Mouse (Mus musculus): ENCODE data around the gene Xpot. TPM values are rescaled to one million over a fixed set of nuclear protein-coding genes. Genes with fewer than 3 reads are reported as not detected.

Xpot gene
- polyA plus RNA-seq, 1 experiment from 2014 or later, result 67.8 TPM

DNA sequence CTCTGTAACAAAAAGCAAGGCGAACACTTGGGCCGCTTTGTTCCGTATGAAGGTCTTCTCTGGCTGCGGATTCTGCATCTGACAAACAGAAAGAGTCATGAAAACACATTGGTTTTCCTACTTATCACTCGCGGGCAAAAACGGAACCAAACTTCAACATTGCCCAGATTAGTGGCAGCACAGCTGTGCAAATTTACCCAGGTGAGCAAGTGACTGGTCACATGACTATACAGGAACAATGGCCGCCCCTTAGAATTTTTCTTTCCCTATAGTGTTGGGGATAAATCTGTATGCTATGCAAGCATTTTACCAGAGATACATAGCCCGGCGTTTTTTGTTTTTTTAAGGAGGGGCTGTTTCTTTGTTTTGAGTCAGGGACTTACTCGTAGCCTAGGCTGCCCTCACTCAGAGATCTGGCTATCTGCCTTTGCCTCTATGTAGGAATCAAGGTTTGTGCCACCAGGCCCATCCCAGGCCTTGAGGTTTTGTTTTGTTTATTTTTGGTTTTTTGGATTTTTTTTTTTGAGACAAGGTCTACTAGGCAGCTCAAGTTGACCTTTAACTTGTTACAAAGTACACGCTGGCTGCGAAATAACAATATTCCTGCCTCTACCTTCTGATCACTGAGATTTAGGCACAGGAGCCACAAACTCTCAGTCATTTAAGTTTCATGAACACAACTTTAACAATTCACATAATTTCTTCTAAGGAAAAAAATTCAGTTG lies 10.8 kb downstream of the Xpot start:
- no peak overlapping the region for H3K4me2 ChIP-seq
- no peak for ATAC-seq
- H3K36me3 ChIP-seq, result peaks cover 96% of the 10 kb centered on the region
- WGBS (ENCODE audit: insufficient replicate concordance), result 85% methylated on average over 13 of the region's 13 CpGs
- no peak overlapping the region for H3K4me3 ChIP-seq
- no peaks in the 10 kb centered on the region for H3K9me3 ChIP-seq (replicated peaks)
- H3K4me1 ChIP-seq, result no peaks in the 10 kb centered on the region
- no peaks in the 10 kb centered on the region for H3K27me3 ChIP-seq (replicated peaks)
- no peak overlapping the region for H3K9ac ChIP-seq
- no peak overlapping the region for H3K27ac ChIP-seq

DNA sequence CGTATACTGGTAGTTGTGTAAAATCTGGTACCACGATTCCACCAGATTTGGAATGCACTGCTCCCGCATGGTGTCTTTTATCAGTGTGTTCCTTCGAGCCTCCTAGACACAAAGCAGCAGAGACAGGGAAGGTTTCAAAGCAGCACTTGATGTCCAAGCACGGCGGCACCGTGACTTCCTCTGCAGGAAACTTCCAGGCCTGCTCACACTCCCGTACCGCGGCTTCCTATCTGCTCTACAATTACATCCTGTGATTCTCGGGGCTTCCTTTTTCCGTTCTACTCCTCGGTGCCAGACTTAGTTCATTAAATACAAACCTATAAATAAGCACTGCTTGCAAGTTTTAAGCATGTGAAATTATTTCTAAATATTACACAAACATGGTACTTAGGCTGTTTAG lies 12.6 kb downstream of the Xpot start:
- no peaks in the 10 kb centered on the region for H3K9me3 ChIP-seq (replicated peaks)
- no peak overlapping the region for H3K9ac ChIP-seq
- H3K36me3 ChIP-seq, result peaks cover 97% of the 10 kb centered on the region
- no peaks in the 10 kb centered on the region for H3K4me1 ChIP-seq
- ATAC-seq, result no peak
- no peaks in the 10 kb centered on the region for H3K27me3 ChIP-seq (replicated peaks)
- no peak overlapping the region for H3K4me2 ChIP-seq
- no peak overlapping the region for H3K27ac ChIP-seq
- H3K4me3 ChIP-seq, result no peak overlapping the region
- 51% methylated on average over 13 of the region's 13 CpGs for WGBS (ENCODE audit: insufficient replicate concordance)

DNA sequence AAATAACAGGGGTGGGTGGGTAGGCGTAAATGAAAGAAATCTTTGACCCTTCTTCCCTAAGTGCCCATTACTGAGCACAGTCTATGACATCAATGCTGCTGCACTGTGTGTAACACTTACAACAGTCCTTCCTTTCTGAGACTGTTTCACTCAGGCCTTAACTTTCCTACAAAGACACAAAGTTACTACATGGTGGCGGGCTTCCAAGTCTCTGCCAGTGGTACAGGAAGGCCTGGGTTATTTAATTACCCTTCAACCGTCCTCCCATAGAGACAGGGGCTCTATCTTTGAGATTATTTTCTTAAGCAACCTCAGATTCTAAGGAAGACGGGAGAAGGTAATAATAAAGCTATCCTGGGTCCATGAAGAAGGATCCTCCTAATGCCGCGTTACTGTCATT lies 13.7 kb downstream of the Xpot start:
- H3K27ac ChIP-seq, result no peak overlapping the region
- ATAC-seq, result no peak
- no peaks in the 10 kb centered on the region for H3K9me3 ChIP-seq (replicated peaks)
- H3K27me3 ChIP-seq (replicated peaks), result no peaks in the 10 kb centered on the region
- H3K4me1 ChIP-seq, result no peaks in the 10 kb centered on the region
- no peak overlapping the region for H3K4me3 ChIP-seq
- no peak overlapping the region for H3K4me2 ChIP-seq
- WGBS (ENCODE audit: insufficient replicate concordance), result 86% methylated on average over 6 of the region's 6 CpGs
- H3K36me3 ChIP-seq, result peaks cover 97% of the 10 kb centered on the region
- no peak overlapping the region for H3K9ac ChIP-seq

DNA sequence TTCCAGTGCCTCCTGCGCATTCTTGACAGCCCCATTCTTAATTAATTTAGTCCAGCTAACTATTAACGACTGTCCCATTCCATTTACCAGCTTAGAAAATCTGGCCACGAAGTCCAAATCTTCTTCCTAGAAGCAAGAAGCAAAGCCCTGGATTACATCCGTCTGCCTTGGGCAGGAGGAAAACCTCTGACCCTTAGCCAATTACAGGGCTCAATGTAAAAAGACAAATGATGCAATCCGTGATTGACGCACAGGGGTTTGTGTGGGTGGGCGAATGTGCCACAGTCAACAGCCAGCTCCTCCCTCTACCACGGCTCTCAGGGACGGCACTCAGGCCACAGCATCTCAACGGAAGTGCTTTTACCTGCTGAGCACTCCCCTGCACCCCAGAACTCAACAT lies 14.5 kb downstream of the Xpot start:
- no peaks in the 10 kb centered on the region for H3K27me3 ChIP-seq (replicated peaks)
- no peak overlapping the region for H3K4me2 ChIP-seq
- peaks cover 97% of the 10 kb centered on the region for H3K36me3 ChIP-seq
- no peak overlapping the region for H3K4me3 ChIP-seq
- no peak overlapping the region for H3K9ac ChIP-seq
- H3K4me1 ChIP-seq, result no peaks in the 10 kb centered on the region
- no peak for ATAC-seq
- H3K9me3 ChIP-seq (replicated peaks), result no peaks in the 10 kb centered on the region
- 76% methylated on average over 10 of the region's 10 CpGs for WGBS (ENCODE audit: insufficient replicate concordance)
- H3K27ac ChIP-seq, result no peak overlapping the region

DNA sequence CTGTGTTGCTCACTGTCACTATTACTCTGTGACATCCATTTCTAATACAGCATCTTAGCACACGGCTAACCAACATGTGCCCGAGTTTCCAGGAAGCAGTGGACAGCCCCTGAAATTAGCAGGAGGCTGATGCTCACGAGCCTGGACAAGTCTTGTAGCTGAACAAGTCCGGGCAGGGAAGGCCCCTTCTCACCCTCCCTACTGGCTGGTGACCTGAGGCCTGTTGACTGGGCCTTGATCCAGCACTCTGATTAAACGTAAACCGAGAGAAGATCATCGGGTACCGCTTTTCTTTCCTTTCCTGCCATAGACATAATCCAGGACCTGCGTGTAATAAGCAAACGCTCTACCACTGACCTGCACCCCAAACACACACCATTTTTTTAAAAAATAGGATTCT lies 18.0 kb downstream of the Xpot start:
- ATAC-seq, result no peak
- no peaks in the 10 kb centered on the region for H3K27me3 ChIP-seq (replicated peaks)
- H3K36me3 ChIP-seq, result peaks cover 98% of the 10 kb centered on the region
- H3K27ac ChIP-seq, result no peak overlapping the region
- peaks cover 5% of the 10 kb centered on the region; the same call in 1 of the 2 replicates for H3K4me1 ChIP-seq
- no peaks in the 10 kb centered on the region for H3K9me3 ChIP-seq (replicated peaks)
- H3K9ac ChIP-seq, result no peak overlapping the region
- no peak overlapping the region for H3K4me2 ChIP-seq
- no peak overlapping the region for H3K4me3 ChIP-seq
- 91% methylated on average over 10 of the region's 10 CpGs for WGBS (ENCODE audit: insufficient replicate concordance)

DNA sequence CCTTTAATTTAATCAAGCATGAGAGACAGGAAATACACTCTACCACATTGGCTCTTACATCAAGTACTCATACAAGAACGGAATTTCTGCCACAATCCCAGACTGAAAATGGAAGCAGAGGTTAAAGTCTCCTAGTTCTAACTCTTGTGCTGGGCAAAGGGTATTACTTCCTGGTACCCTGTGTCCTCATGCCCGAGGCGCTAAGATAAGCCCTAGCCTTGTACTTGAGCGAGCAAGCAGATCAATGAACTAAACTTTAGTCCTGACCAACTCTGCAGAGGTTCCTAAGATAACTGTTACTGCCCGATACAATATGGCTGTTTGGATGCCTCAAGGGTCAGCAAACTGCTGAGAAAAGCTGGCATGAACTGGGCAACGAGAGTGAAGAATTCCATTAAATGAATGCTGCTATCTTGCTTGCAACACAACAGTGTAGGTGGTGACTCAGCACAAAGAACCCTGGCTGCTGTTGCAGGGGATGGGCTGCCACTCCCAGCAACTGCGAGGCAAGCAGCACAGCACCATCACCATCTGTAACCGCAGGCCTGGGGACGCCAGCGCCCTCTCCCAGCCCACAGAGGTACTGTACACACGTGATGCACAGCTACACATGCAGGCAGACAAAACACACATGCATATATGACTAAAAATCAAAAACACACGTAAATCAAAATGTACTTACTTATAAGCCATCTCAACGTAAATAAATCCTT lies 21.3 kb downstream of the Xpot start:
- H3K9ac ChIP-seq, result no peak overlapping the region
- H3K4me1 ChIP-seq, result peaks cover 5% of the 10 kb centered on the region; the same call in 1 of the 2 replicates
- H3K9me3 ChIP-seq (replicated peaks), result no peaks in the 10 kb centered on the region
- H3K4me3 ChIP-seq, result no peak overlapping the region
- ATAC-seq, result peak; percentile 48
- H3K36me3 ChIP-seq, result peaks cover 99% of the 10 kb centered on the region
- H3K27ac ChIP-seq, result no peak overlapping the region
- 77% methylated on average over 13 of the region's 13 CpGs for WGBS (ENCODE audit: insufficient replicate concordance)
- H3K4me2 ChIP-seq, result no peak overlapping the region
- no peaks in the 10 kb centered on the region for H3K27me3 ChIP-seq (replicated peaks)

DNA sequence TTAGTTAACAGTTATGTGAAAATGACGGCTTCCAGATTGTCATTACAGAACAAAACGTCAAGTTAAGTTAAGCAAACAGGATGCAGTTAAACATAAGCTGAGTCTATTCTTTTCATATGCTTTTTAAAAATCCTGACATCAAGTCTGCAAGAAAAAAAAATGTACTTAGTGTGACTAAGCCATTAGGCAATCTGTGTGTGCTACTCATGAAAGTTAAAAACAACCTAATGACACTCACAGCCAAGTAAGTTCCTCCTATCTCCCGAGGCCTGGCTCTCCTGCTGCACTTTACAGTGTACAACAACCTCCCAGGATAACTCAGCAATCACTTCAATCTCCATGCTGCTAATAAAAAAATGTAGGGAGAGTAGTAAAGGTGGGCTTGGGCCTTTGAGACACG lies 22.6 kb downstream of the Xpot start:
- no peak overlapping the region for H3K27ac ChIP-seq
- ATAC-seq, result no peak

DNA sequence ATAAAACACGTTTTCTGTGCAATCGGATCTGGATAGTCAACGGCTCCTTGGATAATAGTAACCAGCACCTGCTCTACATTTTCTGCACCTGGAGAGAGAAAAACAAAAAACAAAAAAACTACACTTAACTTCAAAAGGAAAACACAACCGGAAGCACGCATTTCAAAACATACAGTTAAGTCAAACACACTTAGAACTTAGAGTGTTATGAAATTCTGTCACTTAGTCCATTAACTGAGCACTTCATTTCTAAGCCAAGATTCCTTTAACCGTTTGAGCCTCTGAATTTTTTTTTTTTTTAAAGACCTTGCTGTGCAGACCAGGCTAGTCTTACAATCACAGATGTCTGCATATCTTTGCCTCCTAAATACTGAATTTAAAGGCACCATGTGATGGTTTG lies 24.9 kb downstream of the Xpot start:
- H3K27ac ChIP-seq, result no peak overlapping the region
- H3K9ac ChIP-seq, result no peak overlapping the region
- H3K4me2 ChIP-seq, result no peak overlapping the region
- H3K4me1 ChIP-seq, result peaks cover 5% of the 10 kb centered on the region; the same call in 1 of the 2 replicates
- WGBS (ENCODE audit: insufficient replicate concordance), result 84% methylated on average over 6 of the region's 6 CpGs
- H3K9me3 ChIP-seq (replicated peaks), result no peaks in the 10 kb centered on the region
- ATAC-seq, result no peak
- peaks cover 100% of the 10 kb centered on the region for H3K36me3 ChIP-seq
- no peaks in the 10 kb centered on the region for H3K27me3 ChIP-seq (replicated peaks)
- no peak overlapping the region for H3K4me3 ChIP-seq

More for the DNA sequence above, 22.6 kb downstream of the Xpot start:
- Histone ChIP-seq H3K9me3 (replicated peaks) (no peaks in the 10 kb centered on the region), H3K4me3 (no peak overlapping the region), H3K9ac (no peak overlapping the region), H3K27me3 (replicated peaks) (no peaks in the 10 kb centered on the region), H3K36me3 (peaks cover 100% of the 10 kb centered on the region), H3K4me2 (no peak overlapping the region), H3K4me1 (peaks cover 5% of the 10 kb centered on the region; the same call in 1 of the 2 replicates)
- 87% methylated on average over 4 of the region's 4 CpGs for WGBS (ENCODE audit: insufficient replicate concordance)

DNA sequence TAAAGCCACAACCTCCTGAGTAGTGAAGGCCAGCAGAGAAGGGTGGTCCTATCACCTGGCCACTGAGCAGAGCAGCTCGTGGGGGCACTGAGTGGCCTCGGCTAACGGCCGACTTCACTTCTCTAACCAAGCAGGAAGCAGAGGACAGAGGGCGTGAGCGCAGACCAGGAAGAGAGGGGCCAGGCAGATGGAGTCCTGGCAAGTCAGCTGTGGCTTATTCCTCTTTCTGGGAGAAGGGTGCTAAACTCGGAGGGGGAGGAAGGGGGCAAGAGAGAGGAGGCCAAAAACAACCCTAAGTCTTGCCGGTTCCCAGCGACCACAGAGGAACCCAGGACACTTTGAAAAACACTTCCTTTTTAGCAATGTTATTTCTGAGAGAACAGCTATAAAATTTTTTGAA lies 29.6 kb downstream of the Xpot start:
- WGBS (ENCODE audit: insufficient replicate concordance), result 41% methylated on average over 9 of the region's 9 CpGs
- Histone ChIP-seq H3K27ac (no peak overlapping the region), H3K36me3 (peaks cover 97% of the 10 kb centered on the region), H3K9me3 (replicated peaks) (no peaks in the 10 kb centered on the region), H3K4me1 (no peaks in the 10 kb centered on the region), H3K27me3 (replicated peaks) (no peaks in the 10 kb centered on the region), H3K4me2 (no peak overlapping the region), H3K9ac (no peak overlapping the region), H3K4me3 (no peak overlapping the region)
- peak; percentile 27; the same call in 1 of the 2 replicates for ATAC-seq

DNA sequence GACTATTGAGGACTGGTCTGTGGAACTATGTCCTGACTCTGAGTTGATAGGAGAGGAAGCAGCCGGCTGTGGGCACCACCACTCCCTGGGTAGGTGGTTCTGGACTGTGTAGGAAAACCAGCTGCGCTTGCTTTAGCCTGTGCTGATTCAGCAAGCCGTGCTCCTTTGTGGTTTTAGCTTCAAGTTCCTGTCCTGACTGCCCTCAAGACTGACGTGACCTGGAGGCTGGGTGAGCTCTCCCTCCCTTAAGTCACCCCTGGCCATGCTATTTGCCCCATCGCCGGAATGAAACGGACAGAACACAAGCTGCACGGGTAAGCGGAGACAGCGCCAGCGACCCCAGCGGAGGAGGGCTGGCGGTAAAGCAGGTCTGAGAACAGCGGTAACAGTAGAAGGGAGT lies 35.0 kb downstream of the Xpot start:
- Histone ChIP-seq H3K4me3 (no peak overlapping the region), H3K27ac (peak overlapping the region; percentile 39; the same call in 1 of the 2 replicates), H3K36me3 (peaks cover 78% of the 10 kb centered on the region), H3K9ac (no peak overlapping the region), H3K4me2 (no peak overlapping the region), H3K27me3 (replicated peaks) (no peaks in the 10 kb centered on the region), H3K9me3 (replicated peaks) (no peaks in the 10 kb centered on the region), H3K4me1 (peaks cover 12% of the 10 kb centered on the region)
- no peak for ATAC-seq
- 58% methylated on average over 14 of the region's 14 CpGs for WGBS (ENCODE audit: insufficient replicate concordance)

DNA sequence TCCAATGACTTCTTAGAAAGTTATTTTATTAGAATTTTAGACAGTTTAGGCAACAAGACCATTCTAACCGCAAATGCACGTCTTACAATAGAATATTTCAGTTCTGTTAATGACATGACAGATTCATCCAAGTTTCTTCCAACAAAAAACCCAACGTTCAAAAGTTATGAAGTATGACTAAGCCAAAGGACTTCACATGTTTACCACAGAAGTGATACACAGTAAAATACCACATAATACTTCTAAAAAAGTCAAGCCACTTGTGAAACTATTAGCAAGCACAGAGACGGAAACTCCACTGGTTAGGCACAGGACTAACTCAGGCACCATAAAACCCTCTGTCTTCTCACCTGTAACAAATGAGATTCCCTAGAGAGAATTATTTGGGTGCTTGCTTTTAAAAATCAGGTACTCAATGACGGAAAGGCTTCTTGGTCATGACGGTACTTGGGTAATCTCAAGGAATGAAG lies 38.7 kb downstream of the Xpot start:
- H3K27ac ChIP-seq, result peak overlapping the region; percentile 85
- 58% methylated on average over 6 of the region's 6 CpGs for WGBS (ENCODE audit: insufficient replicate concordance)

DNA sequence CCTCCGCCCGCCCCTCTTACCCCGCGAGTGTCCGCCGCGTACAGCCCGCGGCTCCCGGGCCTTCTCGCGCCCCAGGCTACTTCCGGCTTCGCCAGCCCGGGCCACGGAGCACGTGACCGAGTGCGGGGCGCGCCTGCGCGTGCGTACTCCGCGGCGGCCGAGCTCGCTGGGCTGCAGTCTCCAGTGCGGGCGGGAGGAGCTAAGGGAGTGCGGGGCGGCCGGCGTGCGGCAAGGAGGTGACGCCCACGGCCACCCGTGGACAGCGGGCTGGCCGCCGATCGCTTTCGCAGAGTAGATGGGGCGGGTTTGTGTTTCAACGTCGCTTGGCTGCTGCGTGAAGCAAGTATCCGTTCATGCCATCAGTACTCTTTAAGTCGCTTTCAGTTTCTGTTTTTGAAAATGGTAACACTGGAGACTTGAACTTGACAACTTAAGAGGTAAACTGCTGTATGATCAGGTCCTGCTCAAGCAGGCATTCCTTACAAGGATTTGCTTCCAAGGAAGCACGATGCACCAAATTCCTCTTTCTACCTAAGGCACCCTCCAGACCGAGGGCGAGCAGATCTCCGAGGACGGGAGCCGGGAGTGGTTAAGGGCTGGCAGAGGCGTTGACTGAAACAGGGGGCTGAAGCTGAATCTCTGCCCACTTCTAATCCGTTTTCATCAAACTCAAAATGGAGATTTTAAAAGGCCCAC lies 39.3 kb downstream of the Xpot start, which contains the start of gene Tbk1:
Gene Tbk1, minus strand, starts transcription at position 113 of the 696 bp plus-strand sequence.
- Histone ChIP-seq H3K27ac (peak within 1 kb of the TSS; percentile 85), H3K9me3 (replicated peaks) (no peaks in the 10 kb centered on the region), H3K36me3 (peaks cover 64% of the 10 kb centered on the region), H3K27me3 (replicated peaks) (no peaks in the 10 kb centered on the region), H3K4me2 (peak within 1 kb of the TSS; percentile 83), H3K4me3 (peak within 1 kb of the TSS; percentile 90), H3K4me1 (peaks cover 28% of the 10 kb centered on the region), H3K9ac (peak within 1 kb of the TSS; percentile 92)
- ATAC-seq, result peak; percentile 97
- under 1% methylated on average over 55 of the region's 58 CpGs for WGBS (ENCODE audit: insufficient replicate concordance)

More for the DNA sequence above, 38.7 kb downstream of the Xpot start:
- Histone ChIP-seq H3K4me3 (peak overlapping the region; percentile 90), H3K4me1 (peaks cover 28% of the 10 kb centered on the region), H3K9me3 (replicated peaks) (no peaks in the 10 kb centered on the region), H3K27me3 (replicated peaks) (no peaks in the 10 kb centered on the region), H3K9ac (peak overlapping the region; percentile 92), H3K4me2 (peak overlapping the region; percentile 83), H3K36me3 (peaks cover 64% of the 10 kb centered on the region)
- ATAC-seq, result no peak

Measured in liver, embryonic 12.5 days (tissue).